Mouse (Mus musculus) embryonic facial prominence, embryonic 13.5 days (tissue): ENCODE data around the gene Foxj3. TPM values are rescaled to one million over a fixed set of nuclear protein-coding genes. Genes with fewer than 3 reads are reported as not detected.

Source experiments
- ATAC-seq: fragments of 200-750 bp; cut with Nextera tagmentation; 2 replicates; pipeline ENCODE4 v1.8.0; 2017; ENCODE audit warnings: low read depth; ENCODE audit not compliant: insufficient number of reproducible peaks, insufficient read depth, low FRiP score, low TSS enrichment
- H3K27ac ChIP-seq: fragments of 300-500 bp; sonication (generic); 2 replicates; pipeline ENCODE4 v1.5.1; 2015; ENCODE audit warnings: moderate library complexity, mild to moderate bottlenecking, inconsistent platforms
- H3K27me3 ChIP-seq: fragments of 300-500 bp; sonication (generic); 2 replicates; pipeline ENCODE4 v1.6.1; 2015; ENCODE audit warnings: mild to moderate bottlenecking, inconsistent platforms
- H3K36me3 ChIP-seq: fragments of 300-500 bp; sonication (generic); 2 replicates; pipeline ENCODE4 v1.6.1; 2015; ENCODE audit warnings: mild to moderate bottlenecking, inconsistent platforms
- H3K4me1 ChIP-seq: fragments of 300-500 bp; sonication (generic); 2 replicates; pipeline ENCODE4 v1.6.1; 2015; ENCODE audit warnings: inconsistent platforms
- H3K4me2 ChIP-seq: fragments of 300-500 bp; sonication (generic); 2 replicates; pipeline ENCODE4 v1.6.1; 2015; ENCODE audit warnings: moderate library complexity, mild to moderate bottlenecking, inconsistent platforms
- H3K4me3 ChIP-seq: fragments of 300-500 bp; sonication (generic); 2 replicates; pipeline ENCODE4 v1.5.1; 2015; ENCODE audit warnings: mild to moderate bottlenecking, inconsistent platforms
- H3K9ac ChIP-seq: fragments of 300-500 bp; sonication (generic); 2 replicates; pipeline ENCODE4 v1.6.1; 2015; ENCODE audit warnings: mild to moderate bottlenecking, inconsistent platforms
- H3K9me3 ChIP-seq: fragments of 300-500 bp; sonication (generic); 2 replicates; pipeline ENCODE4 v1.6.1; 2016; ENCODE audit warnings: inconsistent platforms
- WGBS: fragments of 180-500 bp; shearing (Covaris S2); methylation state at CpG from one replicate; pipeline ENCODE4 v1.1.7; 2015; ENCODE audit warnings: mixed read lengths; 5-methylcytosine and 5-hydroxymethylcytosine counted together
- polyA plus RNA-seq: library from polyadenylated mRNA; unstranded; fragments of >200 nt; fragmentation: Nextera tagmentation; extraction: Ambion mirVana; gene quantifications from 2 replicates; pipeline ENCODE4 v1.2.1, GENCODE M21; 2015

The Foxj3 gene
- polyA plus RNA-seq, 1 experiment from 2014 or later, result 27.1 TPM

- Histone ChIP-seq H3K9ac (no peak overlapping the region), H3K4me3 (no peak overlapping the region), H3K36me3 (peaks cover 15% of the 10 kb centered on the region), H3K27me3 (no peaks in the 10 kb centered on the region), H3K9me3 (no peaks in the 10 kb centered on the region), H3K4me1 (no peaks in the 10 kb centered on the region), H3K4me2 (no peak overlapping the region), H3K27ac (no peak overlapping the region)
- 85% methylated on average over 2 of the region's 2 CpGs for WGBS
- ATAC-seq, result no peak
Observed at GRCm38 (mm10) chr4:119574504-119574903, 37.7 kb downstream of the Foxj3 start.

DNA sequence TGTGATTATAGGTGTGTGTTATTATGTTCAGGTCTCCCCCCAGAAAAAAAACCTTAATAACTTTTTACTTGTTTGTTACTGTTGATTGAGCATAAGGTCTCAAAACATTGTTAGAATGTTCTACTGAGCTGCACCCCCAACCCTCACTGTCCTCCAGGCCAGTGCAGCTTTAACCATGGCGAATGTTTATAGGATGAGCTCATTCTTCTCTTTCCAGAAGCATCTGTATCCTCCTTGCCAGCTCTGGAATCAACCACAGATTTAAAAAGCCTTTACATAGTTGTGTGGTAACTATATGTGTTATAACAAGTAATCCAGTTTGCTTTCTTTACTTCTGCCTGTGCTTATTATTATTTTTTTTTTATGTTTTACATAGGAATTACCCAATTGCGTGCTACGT is 38.7 kb downstream of the Foxj3 start:
- Histone ChIP-seq H3K9me3 (no peaks in the 10 kb centered on the region), H3K4me2 (no peak overlapping the region), H3K36me3 (peaks cover 15% of the 10 kb centered on the region), H3K27ac (no peak overlapping the region), H3K4me1 (no peaks in the 10 kb centered on the region), H3K4me3 (no peak overlapping the region), H3K9ac (no peak overlapping the region), H3K27me3 (no peaks in the 10 kb centered on the region)
- WGBS, result 84% methylated on average over 3 of the region's 3 CpGs
- ATAC-seq, result no peak

GRCm38 (mm10) chr4:119588037-119588436 is 51.2 kb downstream of the Foxj3 start:
- no peaks in the 10 kb centered on the region for H3K4me1 ChIP-seq
- H3K27me3 ChIP-seq, result no peaks in the 10 kb centered on the region
- 93% methylated on average over 2 of the region's 2 CpGs for WGBS
- H3K9me3 ChIP-seq, result no peaks in the 10 kb centered on the region
- no peak overlapping the region for H3K27ac ChIP-seq
- peaks cover 25% of the 10 kb centered on the region for H3K36me3 ChIP-seq
- no peak overlapping the region for H3K9ac ChIP-seq
- no peak overlapping the region for H3K4me2 ChIP-seq
- ATAC-seq, result no peak
- no peak overlapping the region for H3K4me3 ChIP-seq

DNA sequence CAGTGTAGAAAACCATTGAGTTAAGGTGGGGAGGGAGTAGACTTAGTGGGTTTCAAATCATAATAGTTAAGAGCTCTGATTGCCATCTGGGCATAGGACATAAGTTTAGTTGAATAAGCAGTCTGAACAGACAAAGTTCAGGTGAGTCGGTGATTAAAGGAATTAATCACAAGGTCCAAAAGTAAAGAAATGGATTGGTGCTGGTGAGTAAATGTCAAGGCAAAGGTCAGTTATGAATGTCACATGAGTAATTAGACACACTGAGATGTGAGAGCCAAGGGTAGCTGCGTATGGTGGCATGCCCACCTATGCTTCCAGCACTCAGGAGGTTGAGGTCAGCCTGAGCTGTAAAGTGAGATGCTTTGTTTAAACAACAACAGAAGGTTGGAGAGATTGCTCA is 52.6 kb downstream of the Foxj3 start:
- H3K9me3 ChIP-seq, result no peaks in the 10 kb centered on the region
- no peak overlapping the region for H3K4me2 ChIP-seq

GRCm38 (mm10) chr4:119590027-119590426 is 53.2 kb downstream of the Foxj3 start:
- no peak overlapping the region for H3K27ac ChIP-seq
- no peak for ATAC-seq
- H3K4me1 ChIP-seq, result no peaks in the 10 kb centered on the region
- H3K9ac ChIP-seq, result no peak overlapping the region
- no peak overlapping the region for H3K4me3 ChIP-seq
- WGBS, result 95% methylated on average over 1 of the region's 1 CpGs
- H3K27me3 ChIP-seq, result no peaks in the 10 kb centered on the region
- H3K4me2 ChIP-seq, result no peak overlapping the region
- peaks cover 25% of the 10 kb centered on the region for H3K36me3 ChIP-seq
- H3K9me3 ChIP-seq, result no peaks in the 10 kb centered on the region

More for the DNA sequence above, 52.6 kb downstream of the Foxj3 start:
- Histone ChIP-seq H3K4me3 (no peak overlapping the region), H3K36me3 (peaks cover 25% of the 10 kb centered on the region), H3K4me1 (no peaks in the 10 kb centered on the region), H3K27ac (no peak overlapping the region), H3K9ac (no peak overlapping the region), H3K27me3 (no peaks in the 10 kb centered on the region)
- ATAC-seq, result no peak
- 83% methylated on average over 2 of the region's 2 CpGs for WGBS

DNA sequence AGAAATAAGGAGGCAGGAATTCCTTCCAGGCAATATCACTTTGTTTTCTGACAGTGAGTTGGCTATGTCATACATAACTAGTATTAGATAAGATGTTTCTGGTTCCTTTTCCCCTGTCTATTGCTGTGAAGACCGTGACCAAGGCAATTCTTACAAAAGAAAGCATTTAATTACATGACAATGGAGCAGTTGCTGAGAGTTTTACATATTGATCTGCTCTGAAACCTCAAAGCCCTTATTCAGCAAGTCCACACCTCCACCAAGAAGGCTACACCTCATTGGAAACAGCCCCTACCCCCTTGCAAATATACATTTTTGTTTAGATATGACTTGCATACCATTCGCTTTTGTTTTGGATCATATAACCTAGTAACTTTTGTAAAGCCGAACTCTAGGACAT is 55.7 kb downstream of the Foxj3 start:
- Histone ChIP-seq H3K9ac (no peak overlapping the region), H3K27ac (no peak overlapping the region), H3K4me3 (no peak overlapping the region), H3K4me1 (no peaks in the 10 kb centered on the region), H3K4me2 (no peak overlapping the region), H3K36me3 (peaks cover 13% of the 10 kb centered on the region), H3K9me3 (no peaks in the 10 kb centered on the region), H3K27me3 (no peaks in the 10 kb centered on the region)
- ATAC-seq, result no peak
- 80% methylated on average over 3 of the region's 3 CpGs for WGBS

- H3K9me3 ChIP-seq, result no peaks in the 10 kb centered on the region
- no peak overlapping the region for H3K4me2 ChIP-seq
- ATAC-seq, result no peak
- H3K4me1 ChIP-seq, result no peaks in the 10 kb centered on the region
- WGBS, result 95% methylated on average over 14 of the region's 14 CpGs
- H3K27me3 ChIP-seq, result no peaks in the 10 kb centered on the region
- H3K4me3 ChIP-seq, result no peak overlapping the region
- H3K27ac ChIP-seq, result no peak overlapping the region
- H3K9ac ChIP-seq, result no peak overlapping the region
- peaks cover 3% of the 10 kb centered on the region; the same call in 1 of the 2 replicates for H3K36me3 ChIP-seq
Observed at GRCm38 (mm10) chr4:119594331-119594730, 57.5 kb downstream of the Foxj3 start.

DNA sequence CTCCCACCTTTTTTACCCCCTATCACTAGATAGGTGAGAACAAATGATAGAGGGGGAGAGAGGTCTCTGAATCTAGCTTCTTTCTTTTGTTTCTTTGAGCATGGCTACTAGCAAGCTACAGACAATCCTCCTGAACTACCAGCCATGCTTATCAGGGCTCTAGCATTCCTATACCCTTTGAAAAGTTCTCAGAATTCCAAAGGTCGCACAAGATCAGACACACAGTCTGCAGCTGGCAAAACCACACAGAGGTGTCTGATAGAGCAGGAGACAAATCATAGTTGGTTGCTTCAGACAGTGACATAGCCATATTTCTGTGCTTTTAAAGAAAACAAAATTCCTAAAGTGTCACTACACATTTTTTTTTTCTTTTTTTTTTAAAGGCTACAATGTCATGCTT is 62.8 kb downstream of the Foxj3 start:
- Histone ChIP-seq H3K4me2 (no peak overlapping the region), H3K27ac (no peak overlapping the region), H3K4me1 (no peaks in the 10 kb centered on the region), H3K9me3 (no peaks in the 10 kb centered on the region), H3K27me3 (no peaks in the 10 kb centered on the region), H3K9ac (no peak overlapping the region), H3K4me3 (no peak overlapping the region), H3K36me3 (peaks cover 13% of the 10 kb centered on the region)
- 69% methylated on average over 1 of the region's 1 CpGs for WGBS
- no peak for ATAC-seq

- H3K27me3 ChIP-seq, result no peaks in the 10 kb centered on the region
- no peak overlapping the region for H3K4me2 ChIP-seq
- H3K4me1 ChIP-seq, result no peaks in the 10 kb centered on the region
- no peak overlapping the region for H3K27ac ChIP-seq
- peaks cover 16% of the 10 kb centered on the region for H3K36me3 ChIP-seq
- no peaks in the 10 kb centered on the region for H3K9me3 ChIP-seq
- WGBS, result 82% methylated on average over 1 of the region's 1 CpGs
- H3K4me3 ChIP-seq, result no peak overlapping the region
- H3K9ac ChIP-seq, result no peak overlapping the region
- no peak for ATAC-seq
Observed at GRCm38 (mm10) chr4:119609488-119609887, 72.7 kb downstream of the Foxj3 start.

- Histone ChIP-seq H3K4me2 (no peak overlapping the region), H3K9ac (no peak overlapping the region), H3K4me1 (no peaks in the 10 kb centered on the region), H3K36me3 (peaks cover 7% of the 10 kb centered on the region), H3K27me3 (no peaks in the 10 kb centered on the region), H3K9me3 (no peaks in the 10 kb centered on the region), H3K27ac (no peak overlapping the region), H3K4me3 (no peak overlapping the region)
- ATAC-seq, result no peak
- 80% methylated on average over 1 of the region's 1 CpGs for WGBS
Observed at GRCm38 (mm10) chr4:119614078-119614477, 77.3 kb downstream of the Foxj3 start.

- Histone ChIP-seq H3K4me2 (no peak overlapping the region), H3K9me3 (no peaks in the 10 kb centered on the region), H3K4me1 (no peaks in the 10 kb centered on the region), H3K4me3 (no peak overlapping the region), H3K27me3 (no peaks in the 10 kb centered on the region), H3K36me3 (peaks cover 11% of the 10 kb centered on the region), H3K27ac (no peak overlapping the region), H3K9ac (no peak overlapping the region)
- WGBS, result 83% methylated on average over 4 of the region's 4 CpGs
- ATAC-seq, result no peak
Observed at GRCm38 (mm10) chr4:119614724-119615123, 77.9 kb downstream of the Foxj3 start.

DNA sequence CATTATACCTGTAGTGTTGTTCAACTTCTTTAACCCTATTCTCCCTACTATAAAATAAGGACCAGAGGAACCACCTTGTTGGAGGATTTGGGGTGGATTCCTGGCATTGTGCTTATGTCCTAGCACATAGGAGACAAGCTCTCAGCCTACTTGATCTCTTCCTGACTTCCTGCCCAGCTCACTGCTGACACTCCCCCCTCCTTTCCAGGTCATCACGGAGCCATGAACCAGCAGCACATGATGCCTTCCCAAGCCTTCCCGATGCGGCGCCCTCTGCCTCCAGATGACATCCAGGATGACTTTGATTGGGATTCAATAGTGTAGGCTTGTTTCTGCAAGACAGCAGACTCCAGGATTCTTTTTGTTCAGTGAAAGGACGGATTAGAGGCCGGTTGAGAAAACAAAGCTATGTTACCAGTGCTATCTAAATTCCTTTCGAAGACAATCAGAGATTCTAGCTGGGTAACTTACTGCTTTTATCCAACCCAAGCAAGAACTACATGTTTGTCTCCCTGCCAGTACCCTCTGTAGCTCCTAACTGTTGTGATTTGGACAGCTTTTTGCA is 89.4 kb downstream of the Foxj3 start:
- H3K9me3 ChIP-seq, result no peaks in the 10 kb centered on the region
- peaks cover 67% of the 10 kb centered on the region for H3K36me3 ChIP-seq
- no peaks in the 10 kb centered on the region for H3K4me1 ChIP-seq
- H3K4me2 ChIP-seq, result no peak overlapping the region
- no peak overlapping the region for H3K9ac ChIP-seq
- 75% methylated on average over 7 of the region's 7 CpGs for WGBS
- no peak for ATAC-seq
- no peak overlapping the region for H3K4me3 ChIP-seq
- no peaks in the 10 kb centered on the region for H3K27me3 ChIP-seq
- no peak overlapping the region for H3K27ac ChIP-seq
